Mouse (Mus musculus) bone marrow macrophage, adult 2 months (primary cell): ENCODE measurements at regions not wholly inside any gene's neighbourhood (a gene's known extent, or its start where the extent isn't known, plus 50 kb on each side); places are given as distances from the start of the nearest gene placed in this dataset.

Experiments
- CTCF ChIP-seq: IDR thresholded peaks from 2 replicates; pipeline ENCODE4 v1.5.1; 2012; ENCODE audit warnings: low read depth, mild to moderate bottlenecking, low read length, moderate library complexity
- POLR2A ChIP-seq: IDR thresholded peaks from 2 replicates; pipeline ENCODE4 v1.6.1; 2012; ENCODE audit warnings: mild to moderate bottlenecking, low read depth, low read length, borderline replicate concordance

- no peak for TF ChIP-seq CTCF
- no peak for TF ChIP-seq POLR2A
These were observed 63.7 kb upstream of the Mbnl2 start for GRCm38 (mm10) chr14:120211741-120212140.
